Mouse (Mus musculus) CH12.LX (cell line): ENCODE measurements around the gene Stn1. TPM values are rescaled to one million over a fixed set of nuclear protein-coding genes. Genes with fewer than 3 reads are reported as not detected.

Experiments used
- DNase-seq: peaks from one replicate; pipeline ENCODE4 v3.0.0-alpha.2; 2013; ENCODE audit errors: extremely low read depth
- H3K27ac ChIP-seq: 2 replicates; pipeline ENCODE4 v1.5.1; 2012; ENCODE audit warnings: low read depth, mild to moderate bottlenecking, control low read depth, moderate library complexity; ENCODE audit not compliant: insufficient read depth
- H3K27me3 ChIP-seq: replicated peaks from 2 replicates; pipeline ENCODE3; 2012; ENCODE audit warnings: inconsistent platforms
- H3K36me3 ChIP-seq, 2 experiments: replicated peaks in 1 of 2; 2 replicates each; pipeline versions ENCODE3 to v1.6.1; 2012; ENCODE audit warnings: inconsistent platforms in 1 of 2, low read length in 1 of 2, mild to moderate bottlenecking in 1 of 2, mixed read lengths in 1 of 2, moderate library complexity in 1 of 2; ENCODE audit not compliant: control insufficient read depth in 1 of 2, insufficient read depth in 1 of 2
- H3K4me1 ChIP-seq, 2 experiments: 2 replicates each; pipeline ENCODE4 v1.6.1; 2012; ENCODE audit warnings: inconsistent platforms in 1 of 2, moderate library complexity in 1 of 2; ENCODE audit not compliant: insufficient read depth in 2 of 2, control insufficient read depth in 1 of 2
- H3K4me2 ChIP-seq: 2 replicates; pipeline ENCODE4 v1.6.1; 2012; ENCODE audit warnings: low read depth, mild to moderate bottlenecking, control low read depth; ENCODE audit not compliant: poor library complexity, insufficient read depth, severe bottlenecking
- H3K4me3 ChIP-seq, 3 experiments: fragments of 150-350 bp in 1 of 3; sonication (generic) in 1 of 3; replicated peaks in 1 of 3; 2 replicates each; pipeline versions ENCODE3 to v1.5.1; 2011 to 2012; ENCODE audit warnings: low read depth in 2 of 3, low read length in 2 of 3, mild to moderate bottlenecking in 2 of 3, moderate library complexity in 2 of 3, control low read depth in 1 of 3, improper control_type of control experiment in 1 of 3, inconsistent platforms in 1 of 3, mixed read lengths in 1 of 3; ENCODE audit not compliant: poor library complexity in 1 of 3
- H3K79me2 ChIP-seq: replicated peaks from 2 replicates; pipeline ENCODE4 v1.6.1; 2012; ENCODE audit warnings: mild to moderate bottlenecking, moderate library complexity; ENCODE audit not compliant: control insufficient read depth, poor library complexity, insufficient read depth, severe bottlenecking; ENCODE audit errors: extremely low read depth
- H3K9ac ChIP-seq: 2 replicates; pipeline ENCODE4 v1.6.1; 2012; ENCODE audit warnings: low read depth, mild to moderate bottlenecking, control low read depth, moderate library complexity; ENCODE audit not compliant: insufficient read depth
- H3K9me3 ChIP-seq: replicated peaks from 2 replicates; pipeline ENCODE3; 2012; ENCODE audit warnings: low read length, inconsistent platforms, mixed read lengths
- BHLHE40 ChIP-seq: IDR thresholded peaks from 2 replicates; pipeline ENCODE4 v1.6.1; 2011; ENCODE audit warnings: mild to moderate bottlenecking, low read depth, low read length, improper control_type of control experiment
- CHD1 ChIP-seq: IDR thresholded peaks from 2 replicates; pipeline ENCODE4 v1.6.1; 2012; ENCODE audit warnings: low read depth, low read length, improper control_type of control experiment, inconsistent platforms
- CHD2 ChIP-seq: IDR thresholded peaks from 2 replicates; pipeline ENCODE4 v1.6.1; 2011; ENCODE audit warnings: low read length, improper control_type of control experiment
- CTCF ChIP-seq, 2 experiments: IDR thresholded peaks in 1 of 2; conservative IDR thresholded peaks in 1 of 2; 2 replicates each; pipeline ENCODE4 v1.5.1; 2011 to 2012; ENCODE audit warnings: low read depth in 2 of 2, low read length in 2 of 2, improper control_type of control experiment in 1 of 2, inconsistent platforms in 1 of 2, mild to moderate bottlenecking in 1 of 2, moderate library complexity in 1 of 2
- ETS1 ChIP-seq: conservative IDR thresholded peaks from 2 replicates; pipeline ENCODE4 v1.6.1; 2012; ENCODE audit warnings: low read depth, mild to moderate bottlenecking, inconsistent platforms, low read length, improper control_type of control experiment, moderate library complexity
- GABPA ChIP-seq: IDR thresholded peaks from 2 replicates; pipeline ENCODE4 v1.6.1; 2012; ENCODE audit warnings: low read depth, low read length, improper control_type of control experiment, inconsistent platforms; ENCODE audit not compliant: insufficient replicate concordance
- HCFC1 ChIP-seq: IDR thresholded peaks from 2 replicates; pipeline ENCODE4 v1.6.1; 2012; ENCODE audit warnings: low read depth, mild to moderate bottlenecking, inconsistent platforms, low read length, improper control_type of control experiment
- JUN ChIP-seq: IDR thresholded peaks from 2 replicates; pipeline ENCODE4 v1.6.1; 2011; ENCODE audit warnings: low read depth, mild to moderate bottlenecking, low read length, improper control_type of control experiment, moderate library complexity; ENCODE audit not compliant: insufficient read depth
- JUND ChIP-seq: conservative IDR thresholded peaks from 2 replicates; pipeline ENCODE4 v1.6.1; 2011; ENCODE audit warnings: low read depth, low read length, improper control_type of control experiment
- MAX ChIP-seq: IDR thresholded peaks from 2 replicates; pipeline ENCODE4 v1.6.1; 2011; ENCODE audit warnings: low read length, improper control_type of control experiment
- MAZ ChIP-seq: IDR thresholded peaks from 2 replicates; pipeline ENCODE4 v1.6.1; 2012; ENCODE audit warnings: low read depth, mild to moderate bottlenecking, inconsistent platforms, low read length, improper control_type of control experiment, moderate library complexity
- MXI1 ChIP-seq: IDR thresholded peaks from 2 replicates; pipeline ENCODE4 v1.6.1; 2011; ENCODE audit warnings: mild to moderate bottlenecking, low read depth, low read length, improper control_type of control experiment
- NELFE ChIP-seq: IDR thresholded peaks from 2 replicates; pipeline ENCODE4 v1.6.1; 2011; ENCODE audit warnings: low read depth, low read length, improper control_type of control experiment
- NRF1 ChIP-seq: IDR thresholded peaks from 2 replicates; pipeline ENCODE4 v1.6.1; 2014; ENCODE audit warnings: low read depth, mild to moderate bottlenecking, inconsistent platforms, low read length, improper control_type of control experiment, moderate library complexity
- POLR2AphosphoS2 ChIP-seq: IDR thresholded peaks from 2 replicates; pipeline ENCODE4 v1.6.1; 2011; ENCODE audit warnings: low read depth, low read length, improper control_type of control experiment
- RAD21 ChIP-seq: IDR thresholded peaks from 2 replicates; pipeline ENCODE4 v1.6.1; 2011; ENCODE audit warnings: low read depth, mild to moderate bottlenecking, low read length, improper control_type of control experiment, moderate library complexity
- RCOR1 ChIP-seq: conservative IDR thresholded peaks from 2 replicates; pipeline ENCODE4 v1.6.1; 2012; ENCODE audit warnings: low read depth, mild to moderate bottlenecking, inconsistent platforms, low read length, improper control_type of control experiment
- SIN3A ChIP-seq: IDR thresholded peaks from 2 replicates; pipeline ENCODE4 v1.6.1; 2012; ENCODE audit warnings: low read length, improper control_type of control experiment, inconsistent platforms
- TBP ChIP-seq: conservative IDR thresholded peaks from 2 replicates; pipeline ENCODE4 v1.6.1; 2011; ENCODE audit warnings: low read depth, low read length, improper control_type of control experiment
- TCF12 ChIP-seq: IDR thresholded peaks from 2 replicates; pipeline ENCODE4 v1.6.1; 2014; ENCODE audit warnings: low read depth, mild to moderate bottlenecking, inconsistent platforms, low read length, improper control_type of control experiment
- USF1 ChIP-seq: IDR thresholded peaks from 2 replicates; pipeline ENCODE4 v1.6.1; 2014; ENCODE audit warnings: low read depth, mild to moderate bottlenecking, inconsistent platforms, low read length, improper control_type of control experiment
- USF2 ChIP-seq: conservative IDR thresholded peaks from 2 replicates; pipeline ENCODE4 v1.6.1; 2011; ENCODE audit warnings: low read depth, low read length, improper control_type of control experiment
- ZC3H11A ChIP-seq: IDR thresholded peaks from 2 replicates; pipeline ENCODE4 v1.6.1; 2012; ENCODE audit warnings: low read depth, mild to moderate bottlenecking, inconsistent platforms, low read length, improper control_type of control experiment
- ZMIZ1 ChIP-seq: IDR thresholded peaks from 2 replicates; pipeline ENCODE4 v1.6.1; 2012; ENCODE audit warnings: low read depth, mild to moderate bottlenecking, inconsistent platforms, low read length, improper control_type of control experiment
- ZNF384 ChIP-seq: IDR thresholded peaks from 2 replicates; pipeline ENCODE4 v1.6.1; 2012; ENCODE audit warnings: low read depth, low read length, improper control_type of control experiment, inconsistent platforms
- dilution Hi-C: fragments of 300-500 bp; cut with MboI; formaldehyde crosslinking; loops from 2 replicates; pipeline ENCODE4 v1.14.3; 2020; ENCODE audit warnings: low sequenced_read_pairs; ENCODE audit not compliant: extremely low pct_unique_long_range_greater_than_20kb, extremely low pct_ligation_motif_present
- in situ Hi-C: fragments of 300-500 bp; cut with MboI; formaldehyde crosslinking; loops from 3 replicates; pipeline ENCODE4 v1.14.3; 2019; ENCODE audit warnings: low sequenced_read_pairs, low pct_ligation_motif_present, low pct_unique_long_range_greater_than_20kb, mixed read lengths
- polyA plus RNA-seq: library from polyadenylated mRNA; unstranded; fragments of >175 nt; gene quantifications from 2 replicates; pipeline ENCODE4 v1.2.1, GENCODE M21; 2012; ENCODE audit warnings: low read depth; ENCODE audit not compliant: insufficient read length
- total RNA-seq, 2 experiments: library from RNA; depleted of rRNA; stranded (reverse); fragments of 300-350 nt in 1 of 2; fragments of >200 nt in 1 of 2; gene quantifications; 2 replicates each; pipeline ENCODE4 v1.2.3; 2012 to 2014

Stn1 gene
- total and polyA plus RNA-seq, 3 experiments: 18.3 to 35.7 (median 25.3) TPM

- TF ChIP-seq GABPA (no peak), MXI1 (peak; percentile 65; the same call in 1 of the 2 replicates), SIN3A (peak; percentile 50; the same call in 1 of the 2 replicates), POLR2AphosphoS2 (no peak), HCFC1 (peak; percentile 30)
These were observed 42.0 kb upstream of the Stn1 start, which contains the start of gene Slk (continued) for GRCm38 (mm10) chr19:47579225-47579787.

GRCm38 (mm10) chr19:47578581-47579224 lies 41.4 kb upstream of the Stn1 start:
- dilution Hi-C loops: no loop called here

DNA sequence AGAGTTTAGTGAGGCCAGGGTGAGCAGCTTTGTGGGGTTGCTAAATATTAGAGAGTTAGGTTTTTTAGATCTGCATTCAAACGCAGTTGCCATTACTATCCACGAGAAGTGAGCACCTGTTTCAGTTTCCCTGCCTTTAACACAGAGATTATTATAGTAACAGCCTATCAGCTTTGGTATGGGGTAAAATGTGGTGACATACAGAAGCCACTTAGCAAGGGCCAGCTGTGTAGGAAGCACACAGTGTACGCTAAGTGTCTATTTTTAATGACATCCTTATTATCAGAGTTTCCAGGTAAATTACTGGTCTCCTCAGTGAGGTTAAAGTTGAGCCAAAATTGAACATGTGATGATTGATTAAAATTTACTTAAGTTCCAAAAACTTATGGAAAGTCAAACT lies 36.4 kb upstream of the Stn1 start:
- dilution Hi-C loops (no loop called here), in situ Hi-C loops (no loop called here)
- no peak overlapping the region for H3K4me2 ChIP-seq
- no peak overlapping the region for H3K9ac ChIP-seq
- H3K36me3 ChIP-seq: no peaks in the 10 kb centered on the region
- H3K9me3 ChIP-seq: no peaks in the 10 kb centered on the region
- H3K79me2 ChIP-seq: no peaks in the 10 kb centered on the region
- H3K27me3 ChIP-seq: peaks cover 2% of the 10 kb centered on the region
- no peak overlapping the region for H3K27ac ChIP-seq
- no peak overlapping the region for H3K4me3 ChIP-seq
- DNase-seq: no peak
- TF ChIP-seq NELFE (no peak), ZC3H11A (no peak), BHLHE40 (no peak), NRF1 (no peak), USF2 (no peak), ETS1 (no peak), RCOR1 (no peak), JUN (no peak), CHD1 (no peak), TBP (no peak), CTCF (conservative IDR thresholded peaks at IDR 0.05 in 1 of 2, IDR thresholded peaks at IDR 0.05 in 1 of 2; ENCODE audit: low read depth in 2 of 2, low read length in 2 of 2) (no peak), ZNF384 (no peak), RAD21 (no peak), POLR2AphosphoS2 (no peak)
- TF ChIP-seq, all 38 proteins: peak for 0
- peaks cover 0 to 4% of the 10 kb centered on the region in 2 experiments; a peak in 3 of 4 replicates for H3K4me1 ChIP-seq

More at GRCm38 (mm10) chr19:47578581-47579224, 41.4 kb upstream of the Stn1 start:
- no peak for TF ChIP-seq TCF12
- TF ChIP-seq CHD2: no peak
- no peak for TF ChIP-seq RAD21
- no peak for TF ChIP-seq JUND
- TF ChIP-seq MAZ: no peak
- TF ChIP-seq USF1: no peak
- no peak for TF ChIP-seq NRF1
- no peak for TF ChIP-seq GABPA
- no peak for TF ChIP-seq ZC3H11A
- TF ChIP-seq MAX: no peak
- TF ChIP-seq ZNF384: no peak
- no peak for TF ChIP-seq CTCF (conservative IDR thresholded peaks at IDR 0.05 in 1 of 2, IDR thresholded peaks at IDR 0.05 in 1 of 2; ENCODE audit: low read depth in 2 of 2, low read length in 2 of 2)
- TF ChIP-seq ZMIZ1: no peak
- Histone ChIP-seq H3K36me3 (no peaks in the 10 kb centered on the region), H3K79me2 (peaks cover 30% of the 10 kb centered on the region), H3K9me3 (no peaks in the 10 kb centered on the region), H3K4me1 (peaks cover 0 to 19% of the 10 kb centered on the region in 2 experiments; a peak in 2 of 4 replicates), H3K4me2 (peak overlapping the region; percentile 27), H3K9ac (peak overlapping the region; percentile 46; the same call in 1 of the 2 replicates), H3K27me3 (peaks cover 2% of the 10 kb centered on the region), H3K27ac (peak overlapping the region; percentile 60; the same call in 1 of the 2 replicates), H3K4me3 (peak overlapping the region; percentile 42 to 75 (median 68))
- in situ Hi-C loops: no loop called here
- DNase-seq: no peak
